Mouse (Mus musculus): ENCODE data around the gene Pygm. TPM values are rescaled to one million over a fixed set of nuclear protein-coding genes. Genes with fewer than 3 reads are reported as not detected.

The Pygm gene
- polyA plus RNA-seq, 1 experiment from 2014 or later = 1.8 TPM

- ATAC-seq (ENCODE audit: insufficient number of reproducible peaks, low FRiP score, low TSS enrichment, low read depth) = no peak
- peaks cover 17% of the 10 kb centered on the region for H3K4me1 ChIP-seq (ENCODE audit: control insufficient read depth, insufficient read depth, low read length)
- no peak overlapping the region for H3K4me3 ChIP-seq (ENCODE audit: low read depth, low read length)
- H3K9me3 ChIP-seq (ENCODE audit: control insufficient read depth, low read length) = no peaks in the 10 kb centered on the region
- 87% methylated on average over 10 of the region's 10 CpGs for WGBS
- H3K36me3 ChIP-seq (ENCODE audit: control insufficient read depth, insufficient read depth, low read length) = no peaks in the 10 kb centered on the region
- no peak overlapping the region for H3K4me2 ChIP-seq (ENCODE audit: low read depth, severe bottlenecking)
- H3K27ac ChIP-seq (replicated peaks; ENCODE audit: low read depth, low read length) = no peak overlapping the region
- no peak for DNase-seq (ENCODE audit: low spot score)
- peaks cover 38% of the 10 kb centered on the region for H3K27me3 ChIP-seq (ENCODE audit: control insufficient read depth, insufficient read depth, low read length)
- no peak overlapping the region for H3K9ac ChIP-seq (ENCODE audit: low read length)
Observed at GRCm38 (mm10) chr19:6403869-6404268, 19.7 kb downstream of the Pygm start.

DNA sequence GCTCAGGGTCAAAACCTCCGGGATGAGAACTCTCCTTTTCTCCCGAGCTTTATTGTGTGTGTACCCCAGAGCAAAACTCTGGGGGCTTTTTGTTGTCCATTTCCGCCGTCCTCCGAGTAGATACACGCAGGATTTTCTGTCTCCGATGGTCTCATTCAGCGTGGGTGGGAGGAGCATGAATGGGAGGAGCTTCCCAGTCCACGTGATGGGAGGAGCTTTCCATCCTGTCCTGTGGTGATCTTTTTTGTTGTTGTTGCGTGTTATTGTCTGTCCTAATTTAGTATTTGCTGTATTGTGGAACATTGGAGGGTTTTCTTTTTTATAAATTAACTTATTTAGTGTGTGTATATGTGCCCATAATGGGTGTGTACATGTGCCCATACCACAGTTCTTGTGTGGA is 21.2 kb downstream of the Pygm start:
- Histone ChIP-seq H3K4me3 (ENCODE audit: low read depth, low read length) (no peak overlapping the region), H3K4me2 (ENCODE audit: low read depth, severe bottlenecking) (no peak overlapping the region), H3K9me3 (ENCODE audit: control insufficient read depth, low read length) (no peaks in the 10 kb centered on the region), H3K9ac (ENCODE audit: low read length) (no peak overlapping the region), H3K27me3 (ENCODE audit: control insufficient read depth, insufficient read depth, low read length) (peaks cover 22% of the 10 kb centered on the region), H3K4me1 (ENCODE audit: control insufficient read depth, insufficient read depth, low read length) (peaks cover 11% of the 10 kb centered on the region), H3K27ac (replicated peaks; ENCODE audit: low read depth, low read length) (no peak overlapping the region), H3K36me3 (ENCODE audit: control insufficient read depth, insufficient read depth, low read length) (no peaks in the 10 kb centered on the region)
- 76% methylated on average over 10 of the region's 10 CpGs for WGBS
- ATAC-seq (ENCODE audit: insufficient number of reproducible peaks, low FRiP score, low TSS enrichment, low read depth) (no peak), DNase-seq (ENCODE audit: low spot score) (no peak)

- 85% methylated on average over 8 of the region's 8 CpGs for WGBS
- H3K4me2 ChIP-seq (ENCODE audit: low read depth, severe bottlenecking) = no peak overlapping the region
- no peaks in the 10 kb centered on the region for H3K9me3 ChIP-seq (ENCODE audit: control insufficient read depth, low read length)
- H3K9ac ChIP-seq (ENCODE audit: low read length) = no peak overlapping the region
- no peak overlapping the region for H3K4me3 ChIP-seq (ENCODE audit: low read depth, low read length)
- H3K27ac ChIP-seq (replicated peaks; ENCODE audit: low read depth, low read length) = no peak overlapping the region
- no peaks in the 10 kb centered on the region for H3K36me3 ChIP-seq (ENCODE audit: control insufficient read depth, insufficient read depth, low read length)
- ATAC-seq (ENCODE audit: insufficient number of reproducible peaks, low FRiP score, low TSS enrichment, low read depth) (no peak), DNase-seq (ENCODE audit: low spot score) (no peak)
- peaks cover under 1% of the 10 kb centered on the region; the same call in 1 of the 2 replicates for H3K4me1 ChIP-seq (ENCODE audit: control insufficient read depth, insufficient read depth, low read length)
- H3K27me3 ChIP-seq (ENCODE audit: control insufficient read depth, insufficient read depth, low read length) = peaks cover 5% of the 10 kb centered on the region; the same call in 1 of the 2 replicates
Observed at GRCm38 (mm10) chr19:6407109-6407508, 22.9 kb downstream of the Pygm start.

DNA sequence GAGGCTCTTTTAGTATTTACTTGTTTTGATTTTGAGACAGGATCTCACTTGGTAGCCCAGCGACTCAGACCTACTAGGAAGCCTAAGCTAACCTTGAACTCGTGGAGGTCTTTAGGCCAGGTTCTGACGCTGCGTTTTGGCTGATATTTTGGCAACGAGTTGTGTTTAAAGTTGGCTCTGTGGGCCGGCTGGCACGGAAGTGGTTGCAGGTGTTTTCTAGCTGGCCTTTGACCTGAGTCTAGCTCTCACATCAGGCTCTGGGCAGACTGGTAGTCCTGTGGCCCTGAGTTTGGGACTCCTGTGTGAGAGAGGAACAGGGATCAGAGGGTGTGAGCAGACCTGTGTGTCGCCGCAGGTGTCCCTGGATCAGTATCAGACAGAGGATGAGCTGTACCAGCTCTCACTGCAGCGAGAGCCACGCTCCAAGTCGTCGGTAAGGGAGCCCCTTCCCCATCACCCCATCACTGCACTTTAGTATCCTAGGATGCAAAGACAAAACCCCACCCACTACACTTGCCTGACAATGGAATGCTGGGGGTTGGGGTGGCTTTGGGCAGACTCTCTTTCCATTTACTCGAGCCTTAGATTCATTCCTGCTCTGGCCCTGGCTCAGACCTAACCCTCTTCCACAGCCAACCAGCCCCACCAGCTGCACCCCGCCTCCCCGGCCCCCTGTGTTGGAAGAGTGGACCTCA is 23.8 kb downstream of the Pygm start:
- Histone ChIP-seq H3K9me3 (ENCODE audit: control insufficient read depth, low read length) (no peaks in the 10 kb centered on the region), H3K9ac (ENCODE audit: low read length) (no peak overlapping the region), H3K36me3 (ENCODE audit: control insufficient read depth, insufficient read depth, low read length) (no peaks in the 10 kb centered on the region), H3K4me1 (ENCODE audit: control insufficient read depth, insufficient read depth, low read length) (no peaks in the 10 kb centered on the region), H3K4me3 (ENCODE audit: low read depth, low read length) (no peak overlapping the region), H3K27ac (replicated peaks; ENCODE audit: low read depth, low read length) (no peak overlapping the region), H3K4me2 (ENCODE audit: low read depth, severe bottlenecking) (no peak overlapping the region), H3K27me3 (ENCODE audit: control insufficient read depth, insufficient read depth, low read length) (no peaks in the 10 kb centered on the region)
- 52% methylated on average over 16 of the region's 16 CpGs for WGBS
- ATAC-seq (ENCODE audit: insufficient number of reproducible peaks, low FRiP score, low TSS enrichment, low read depth) (no peak), DNase-seq (ENCODE audit: low spot score) (no peak)

DNA sequence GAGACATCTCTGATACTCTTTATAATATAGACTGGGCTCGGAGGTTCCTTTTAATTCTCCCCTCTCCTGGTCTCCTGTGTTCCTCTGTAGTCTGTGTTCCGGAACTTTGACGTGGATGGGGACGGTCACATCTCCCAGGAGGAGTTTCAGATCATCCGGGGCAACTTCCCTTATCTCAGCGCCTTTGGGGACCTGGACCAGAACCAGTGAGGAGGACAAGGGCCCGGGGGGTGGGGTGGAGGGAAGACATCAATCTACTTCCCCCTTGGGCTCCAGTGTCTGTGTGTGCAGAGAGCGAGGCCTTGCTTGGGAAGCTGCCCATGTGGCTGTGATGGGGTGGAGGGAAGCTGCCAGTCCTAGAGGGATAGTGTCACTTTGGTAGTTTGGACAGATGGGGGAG is 24.6 kb downstream of the Pygm start:
- Histone ChIP-seq H3K27ac (replicated peaks; ENCODE audit: low read depth, low read length) (no peak overlapping the region), H3K4me3 (ENCODE audit: low read depth, low read length) (no peak overlapping the region), H3K4me1 (ENCODE audit: control insufficient read depth, insufficient read depth, low read length) (no peaks in the 10 kb centered on the region), H3K9ac (ENCODE audit: low read length) (no peak overlapping the region), H3K4me2 (ENCODE audit: low read depth, severe bottlenecking) (no peak overlapping the region), H3K36me3 (ENCODE audit: control insufficient read depth, insufficient read depth, low read length) (no peaks in the 10 kb centered on the region), H3K27me3 (ENCODE audit: control insufficient read depth, insufficient read depth, low read length) (no peaks in the 10 kb centered on the region), H3K9me3 (ENCODE audit: control insufficient read depth, low read length) (no peaks in the 10 kb centered on the region)
- 81% methylated on average over 8 of the region's 8 CpGs for WGBS
- DNase-seq (ENCODE audit: low spot score) (no peak), ATAC-seq (ENCODE audit: insufficient number of reproducible peaks, low FRiP score, low TSS enrichment, low read depth) (no peak)

DNA sequence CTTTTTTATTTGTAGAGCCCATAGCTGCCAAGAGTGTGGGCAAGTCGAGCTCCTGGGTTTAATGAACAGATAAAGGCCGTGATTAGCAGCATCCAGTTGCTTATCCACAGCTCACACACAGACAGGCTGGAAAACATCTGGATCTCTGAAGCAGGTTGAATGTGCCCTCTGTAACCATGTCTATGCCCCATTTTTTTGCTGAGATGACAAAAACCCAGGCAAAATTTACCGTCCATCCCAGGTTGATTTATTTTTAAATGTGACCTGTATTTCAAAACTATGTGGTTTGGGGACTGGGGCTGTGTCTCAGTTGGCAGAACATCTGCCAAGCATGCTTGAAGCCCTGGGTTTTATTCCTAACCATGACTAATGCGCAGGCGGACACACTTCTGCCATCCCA is 25.0 kb downstream of the Pygm start:
- 79% methylated on average over 5 of the region's 5 CpGs for WGBS
- Histone ChIP-seq H3K27ac (replicated peaks; ENCODE audit: low read depth, low read length) (no peak overlapping the region), H3K4me1 (ENCODE audit: control insufficient read depth, insufficient read depth, low read length) (no peaks in the 10 kb centered on the region), H3K27me3 (ENCODE audit: control insufficient read depth, insufficient read depth, low read length) (no peaks in the 10 kb centered on the region), H3K4me3 (ENCODE audit: low read depth, low read length) (no peak overlapping the region), H3K36me3 (ENCODE audit: control insufficient read depth, insufficient read depth, low read length) (no peaks in the 10 kb centered on the region), H3K9me3 (ENCODE audit: control insufficient read depth, low read length) (no peaks in the 10 kb centered on the region), H3K4me2 (ENCODE audit: low read depth, severe bottlenecking) (no peak overlapping the region), H3K9ac (ENCODE audit: low read length) (no peak overlapping the region)
- no peak for DNase-seq (ENCODE audit: low spot score)
- no peak for ATAC-seq (ENCODE audit: insufficient number of reproducible peaks, low FRiP score, low TSS enrichment, low read depth)

DNA sequence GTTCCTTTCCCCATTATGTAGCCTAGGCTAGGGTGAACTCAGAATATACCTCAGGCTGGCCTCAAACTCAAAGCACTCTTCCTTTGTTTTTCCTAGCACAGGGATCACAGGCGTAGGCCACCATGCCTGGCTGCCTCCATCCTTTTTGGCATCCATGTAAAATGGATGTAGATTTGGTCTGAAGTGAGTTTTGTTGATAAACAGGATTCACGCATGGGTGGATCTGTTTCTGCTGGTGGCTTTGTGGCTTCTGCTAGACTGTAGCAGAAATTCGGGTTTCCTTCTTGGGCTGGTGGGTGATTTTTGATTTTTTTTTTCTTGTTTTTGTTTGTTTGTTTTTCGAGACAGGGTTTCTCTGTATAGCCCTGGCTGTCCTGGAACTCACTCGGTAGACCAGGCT is 25.7 kb downstream of the Pygm start:
- Histone ChIP-seq H3K9me3 (ENCODE audit: control insufficient read depth, low read length) (no peaks in the 10 kb centered on the region), H3K4me2 (ENCODE audit: low read depth, severe bottlenecking) (no peak overlapping the region), H3K9ac (ENCODE audit: low read length) (no peak overlapping the region), H3K36me3 (ENCODE audit: control insufficient read depth, insufficient read depth, low read length) (no peaks in the 10 kb centered on the region), H3K27me3 (ENCODE audit: control insufficient read depth, insufficient read depth, low read length) (no peaks in the 10 kb centered on the region), H3K4me3 (ENCODE audit: low read depth, low read length) (no peak overlapping the region), H3K4me1 (ENCODE audit: control insufficient read depth, insufficient read depth, low read length) (no peaks in the 10 kb centered on the region), H3K27ac (replicated peaks; ENCODE audit: low read depth, low read length) (no peak overlapping the region)
- DNase-seq (ENCODE audit: low spot score) (no peak), ATAC-seq (ENCODE audit: insufficient number of reproducible peaks, low FRiP score, low TSS enrichment, low read depth) (no peak)
- WGBS = 92% methylated on average over 5 of the region's 5 CpGs

- Histone ChIP-seq H3K4me2 (ENCODE audit: low read depth, severe bottlenecking) (no peak overlapping the region), H3K4me1 (ENCODE audit: control insufficient read depth, insufficient read depth, low read length) (peaks cover 12% of the 10 kb centered on the region), H3K36me3 (ENCODE audit: control insufficient read depth, insufficient read depth, low read length) (no peaks in the 10 kb centered on the region), H3K9ac (ENCODE audit: low read length) (no peak overlapping the region), H3K27ac (replicated peaks; ENCODE audit: low read depth, low read length) (no peak overlapping the region), H3K27me3 (ENCODE audit: control insufficient read depth, insufficient read depth, low read length) (peaks cover 4% of the 10 kb centered on the region), H3K4me3 (ENCODE audit: low read depth, low read length) (no peak overlapping the region), H3K9me3 (ENCODE audit: control insufficient read depth, low read length) (no peaks in the 10 kb centered on the region)
- WGBS = 63% methylated on average over 14 of the region's 14 CpGs
- DNase-seq (ENCODE audit: low spot score) (no peak), ATAC-seq (ENCODE audit: insufficient number of reproducible peaks, low FRiP score, low TSS enrichment, low read depth) (no peak)
Observed at GRCm38 (mm10) chr19:6412798-6413197, 28.6 kb downstream of the Pygm start.

- ATAC-seq (ENCODE audit: insufficient number of reproducible peaks, low FRiP score, low TSS enrichment, low read depth) (no peak), DNase-seq (ENCODE audit: low spot score) (no peak)
- no peaks in the 10 kb centered on the region for H3K9me3 ChIP-seq (ENCODE audit: control insufficient read depth, low read length)
- peaks cover 22% of the 10 kb centered on the region for H3K27me3 ChIP-seq (ENCODE audit: control insufficient read depth, insufficient read depth, low read length)
- H3K4me1 ChIP-seq (ENCODE audit: control insufficient read depth, insufficient read depth, low read length) = peaks cover 12% of the 10 kb centered on the region
- 53% methylated on average over 6 of the region's 6 CpGs for WGBS
- no peak overlapping the region for H3K4me3 ChIP-seq (ENCODE audit: low read depth, low read length)
- H3K36me3 ChIP-seq (ENCODE audit: control insufficient read depth, insufficient read depth, low read length) = no peaks in the 10 kb centered on the region
- H3K27ac ChIP-seq (replicated peaks; ENCODE audit: low read depth, low read length) = no peak overlapping the region
- no peak overlapping the region for H3K9ac ChIP-seq (ENCODE audit: low read length)
- H3K4me2 ChIP-seq (ENCODE audit: low read depth, severe bottlenecking) = no peak overlapping the region
Observed at GRCm38 (mm10) chr19:6415454-6415853, 31.3 kb downstream of the Pygm start.

Data from limb, embryonic 11.5 days (tissue).